Comparison of ENCODE assay signal across 12 mouse cellular contexts in genomic region chr14:26675791-26676190, GRCm38 (mm10). TPM values are rescaled to one million over a fixed set of nuclear protein-coding genes. Genes with fewer than 3 reads are reported as not detected.
DNase-seq lines count a peak whose midpoint lies in the region; ATAC-seq lines count a peak whose summit lies in the region.
"Had no signal": no experiment of that assay in that cellular context is flagged by ENCODE, and none has a peak within 500 bp of the region (broad histone marks: within the 10 kb centered on the region; RNA-seq: fewer than 3 reads in every experiment).

No protein-coding gene starts in this region.

- peak overlapping the region; percentile 23 for H3K4me2 ChIP-seq in heart, embryonic 15.5 days
- H3K4me2 ChIP-seq: hindbrain, embryonic 14.5 days had no signal

- H3K27ac ChIP-seq in heart, embryonic 15.5 days: no peak overlapping the region
- H3K27ac ChIP-seq: forebrain, embryonic 10.5 days; hindbrain, embryonic 14.5 days had no signal

- no peaks in the 10 kb centered on the region for H3K9me3 ChIP-seq in heart, embryonic 15.5 days (replicated peaks)
- H3K9me3 ChIP-seq in erythroblast, embryonic 14.5 days (ENCODE audit: control insufficient read depth, low read length): no peaks in the 10 kb centered on the region
- H3K9me3 ChIP-seq: forebrain, embryonic 10.5 days had no signal

- no peaks in the 10 kb centered on the region for H3K4me1 ChIP-seq in heart, embryonic 15.5 days (replicated peaks)
- peaks cover 50% of the 10 kb centered on the region for H3K4me1 ChIP-seq in erythroblast, embryonic 14.5 days (ENCODE audit: control insufficient read depth)

- DNase-seq in heart, postnatal 25 days (ENCODE audit: low spot score): no peak
- peak; percentile 51 for DNase-seq in ES-CJ7 (ENCODE audit: low read depth, low spot score)
- no peak for DNase-seq in left cerebral cortex, postnatal 4 days
- DNase-seq in frontal cortex, postnatal 14 days (ENCODE audit: low spot score in 2 of 2): no peak
- no peak for DNase-seq in cerebellum, adult 8-10 months
- DNase-seq: layer of hippocampus, postnatal 36 days had no signal

- intact Hi-C loops in heart, postnatal 25 days (cut with DNase I): no loop called here
- intact Hi-C loops in left cerebral cortex, postnatal 4 days (cut with DNase I): no loop called here

- no peak overlapping the region for H3K9ac ChIP-seq in heart, embryonic 15.5 days
- H3K9ac ChIP-seq: hindbrain, embryonic 14.5 days had no signal

- H3K4me3 ChIP-seq in heart, embryonic 15.5 days: no peak overlapping the region
- H3K4me3 ChIP-seq in erythroblast, embryonic 14.5 days (replicated peaks): peak overlapping the region; percentile 55
- H3K4me3 ChIP-seq: forebrain, embryonic 10.5 days had no signal

- 71% methylated on average over 5 of the region's 5 CpGs for WGBS in heart, embryonic 15.5 days

- H3K36me3 ChIP-seq in heart, embryonic 15.5 days: no peaks in the 10 kb centered on the region
- no peaks in the 10 kb centered on the region for H3K36me3 ChIP-seq in erythroblast, embryonic 14.5 days (ENCODE audit: control insufficient read depth)
- H3K36me3 ChIP-seq: forebrain, embryonic 10.5 days had no signal

- no peak for ATAC-seq in heart, embryonic 15.5 days (replicated peaks; ENCODE audit: insufficient number of reproducible peaks, insufficient read depth, low FRiP score, low read depth)
- peak; percentile 89 for ATAC-seq in megakaryocyte-erythroid progenitor cell, adult 5-6 weeks (replicated peaks; ENCODE audit: low FRiP score, low TSS enrichment, poor library complexity, severe bottlenecking)

- H3K27me3 ChIP-seq in heart, embryonic 15.5 days: no peaks in the 10 kb centered on the region
- peaks cover 9% of the 10 kb centered on the region for H3K27me3 ChIP-seq in erythroblast, embryonic 14.5 days (ENCODE audit: control insufficient read depth)

RNA-seq across cellular contexts. Expression of gene Pde12, which starts 6.1 kb away (rescaled TPM):
- polyA plus RNA-seq in heart, embryonic 15.5 days (2015; fragmentation: Nextera tagmentation; extraction: Ambion mirVana): 7.1 and 8.0 TPM in 2 replicates
- 1 to 10 TPM; 4.5 to 4.6 TPM for total RNA-seq in heart, postnatal 25 days (2021)
- polyA plus RNA-seq in erythroblast, embryonic 14.5 days (2012): 0.48 and 0.49 TPM in 2 replicates
- 12.0 and 12.4 TPM in 2 replicates for total RNA-seq in megakaryocyte-erythroid progenitor cell, adult 5-6 weeks (2014; fragmentation: Nextera tagmentation)
- total RNA-seq in megakaryocyte-erythroid progenitor cell, adult 5-6 weeks (2017): 18.6 and 20.5 TPM in 2 replicates
- 10 to 100 TPM; 12.0 to 13.5 TPM for total RNA-seq in left cerebral cortex, postnatal 4 days (2021)

RNA-seq across cellular contexts. Expression of gene Dnah12, which starts 17.3 kb away (rescaled TPM):
- 0.09 TPM in 2 replicates for polyA plus RNA-seq in heart, embryonic 15.5 days (2015; fragmentation: Nextera tagmentation; extraction: Ambion mirVana)
- under 1 TPM; 0.03 to 0.06 TPM for total RNA-seq in heart, postnatal 25 days (2021)
- polyA plus RNA-seq in erythroblast, embryonic 14.5 days (2012): not detected in 2 replicates
- total RNA-seq in megakaryocyte-erythroid progenitor cell, adult 5-6 weeks (2014; fragmentation: Nextera tagmentation): 2.7 and 3.5 TPM in 2 replicates
- 3.8 and 5.7 TPM in 2 replicates for total RNA-seq in megakaryocyte-erythroid progenitor cell, adult 5-6 weeks (2017)
- total RNA-seq in left cerebral cortex, postnatal 4 days (2021): under 1 TPM; 0.40 to 0.56 TPM
- total RNA-seq: adrenal gland, postnatal 25 days had no signal
- polyA plus RNA-seq: forebrain, embryonic 10.5 days had no signal

RNA-seq across cellular contexts. Expression of gene Arf4, which starts 37.9 kb away (rescaled TPM):
- 391 and 431 TPM in 2 replicates for polyA plus RNA-seq in heart, embryonic 15.5 days (2015; fragmentation: Nextera tagmentation; extraction: Ambion mirVana)
- total RNA-seq in heart, postnatal 25 days (2021): 10 to 100 TPM; 72.4 to 77.6 TPM
- 8.4 TPM in 2 replicates for polyA plus RNA-seq in erythroblast, embryonic 14.5 days (2012)
- total RNA-seq in megakaryocyte-erythroid progenitor cell, adult 5-6 weeks (2014; fragmentation: Nextera tagmentation): 122 TPM in 2 replicates
- 69.3 and 73.4 TPM in 2 replicates for total RNA-seq in megakaryocyte-erythroid progenitor cell, adult 5-6 weeks (2017)
- 100 to 1,000 TPM; 212 to 232 TPM for total RNA-seq in left cerebral cortex, postnatal 4 days (2021)
